Mouse (Mus musculus) right cerebral cortex, postnatal 10 days (tissue): ENCODE measurements around the gene Olfr904.
"Not testable (repeated sequence)": the region's sequence is repeated elsewhere in the genome, so short reads cannot be mapped to it uniquely, and the experiment has no call there.

Experiments
- DNase-seq, 2 experiments: peaks; one replicate each; pipeline ENCODE4 v3.0.0; 2021; ENCODE audit warnings: low spot score in 2 of 2

Gene Olfr904

GRCm38 (mm10) chr9:38462844-38463243, at the start of gene Olfr904:
Olfr904 (plus strand) TSS chr9:38463144.
- DNase-seq = no peak

- not testable (repeated sequence) for DNase-seq
Observed at GRCm38 (mm10) chr9:38413502-38413901, 49.4 kb upstream of the Olfr904 start.

- DNase-seq = no peak
Observed at GRCm38 (mm10) chr9:38423801-38424200, 39.1 kb upstream of the Olfr904 start.

GRCm38 (mm10) chr9:38427026-38427425, 35.9 kb upstream of the Olfr904 start:
- no peak for DNase-seq

GRCm38 (mm10) chr9:38429155-38429554, 33.8 kb upstream of the Olfr904 start, which contains the start of gene Olfr901:
Olfr901 (plus strand) TSS chr9:38429455.
- DNase-seq = no peak

GRCm38 (mm10) chr9:38447352-38447751, 15.6 kb upstream of the Olfr904 start, which contains the start of gene Olfr902:
Olfr902 (plus strand) TSS chr9:38447652.
- DNase-seq = no peak

GRCm38 (mm10) chr9:38470807-38471206, 7.9 kb downstream of the Olfr904 start, which contains the start of gene Olfr905:
Olfr905 (plus strand) TSS chr9:38471107.
- no peak for DNase-seq

- no peak for DNase-seq
Observed at GRCm38 (mm10) chr9:38486785-38487184, 23.8 kb downstream of the Olfr904 start, which contains the start of gene Olfr906. Olfr906 (plus strand) TSS chr9:38487085.

GRCm38 (mm10) chr9:38495501-38495900, 32.6 kb downstream of the Olfr904 start, which contains the start of gene Olfr907:
Olfr907 (plus strand) TSS chr9:38495801.
- no peak for DNase-seq

- DNase-seq = no peak
Observed at GRCm38 (mm10) chr9:38512353-38512752, 49.4 kb downstream of the Olfr904 start.
